Mouse (Mus musculus) kidney, postnatal 36 days (tissue): ENCODE data around the gene Gm3239.
"Not testable (repeated sequence)": the region's sequence is repeated elsewhere in the genome, so short reads cannot be mapped to it uniquely, and the experiment has no call there.

Source experiments
- DNase-seq, 2 experiments: peaks; one replicate each; pipeline ENCODE4 v3.0.0; 2021 to 2022; ENCODE audit warnings: mixed read lengths in 2 of 2

Gene Gm3239

DNA sequence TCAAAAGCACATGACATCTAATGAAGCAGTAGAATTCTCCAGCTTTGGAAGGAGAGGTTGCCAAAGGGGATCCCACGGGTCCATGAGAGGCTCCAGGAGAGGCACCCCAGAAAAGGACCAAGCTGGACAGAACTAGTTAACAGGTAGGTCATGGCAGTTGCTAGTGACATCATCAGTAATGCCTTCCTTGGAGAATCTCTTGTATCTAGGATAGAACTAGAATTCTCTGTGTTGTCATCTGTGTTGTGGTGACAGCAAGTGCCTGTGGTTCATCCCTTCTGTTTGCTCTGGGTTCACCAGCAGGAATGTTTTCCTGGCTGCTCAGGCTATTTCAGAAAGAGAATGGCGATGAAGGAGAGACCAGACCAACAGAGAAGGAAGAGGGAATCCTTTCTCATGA is at the start of gene Gm3239:
TSS of gene Gm3239 (plus strand) at position 301 of the 400 bp plus-strand sequence.
- DNase-seq: not testable (repeated sequence)

DNA sequence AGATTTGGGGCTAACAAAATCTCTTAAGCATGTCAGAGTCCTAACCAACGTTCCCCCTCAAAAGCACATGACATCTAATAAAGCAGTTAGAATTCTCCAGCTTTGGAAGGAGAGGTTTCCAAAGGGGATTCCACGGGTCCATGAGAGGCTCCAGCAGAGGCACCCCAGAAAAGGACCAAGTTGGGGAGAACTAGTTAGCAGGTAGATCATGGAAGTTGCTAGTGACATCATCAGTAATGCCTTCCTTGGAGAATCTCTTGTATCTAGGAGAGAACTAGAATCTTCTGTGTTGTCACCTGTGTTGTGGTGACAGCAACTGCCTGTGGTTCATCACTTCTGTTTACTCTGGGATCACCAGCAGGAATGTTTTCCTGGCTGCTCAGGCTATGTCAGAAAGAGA is 31.9 kb upstream of the Gm3239 start, which contains the start of gene Gm8159:
TSS of gene Gm8159 (plus strand) at position 301 of the 400 bp plus-strand sequence.
- not testable (repeated sequence) for DNase-seq

DNA sequence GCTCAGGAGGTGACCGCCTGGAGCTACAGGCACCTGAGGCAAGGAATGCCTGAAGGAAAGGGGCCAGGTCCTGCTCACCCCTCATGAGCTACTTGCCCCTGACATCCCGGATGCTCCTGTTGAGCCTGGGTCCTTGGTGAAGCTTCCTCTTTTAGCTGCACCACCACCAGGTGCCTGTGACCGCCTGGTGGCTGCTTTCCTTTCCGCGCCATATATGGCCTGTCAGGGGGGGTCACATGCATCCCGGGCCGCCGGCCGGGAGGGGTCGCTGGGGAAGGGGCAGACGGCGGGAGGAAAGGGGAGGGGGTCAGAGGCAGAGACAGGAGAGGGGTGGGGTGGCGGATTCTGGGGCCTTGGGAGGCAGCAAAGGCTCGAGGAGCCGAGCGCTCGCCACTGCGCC is 14.7 kb upstream of the Gm3239 start:
- DNase-seq: peak in 1 of 2 experiments; percentile 1

DNA sequence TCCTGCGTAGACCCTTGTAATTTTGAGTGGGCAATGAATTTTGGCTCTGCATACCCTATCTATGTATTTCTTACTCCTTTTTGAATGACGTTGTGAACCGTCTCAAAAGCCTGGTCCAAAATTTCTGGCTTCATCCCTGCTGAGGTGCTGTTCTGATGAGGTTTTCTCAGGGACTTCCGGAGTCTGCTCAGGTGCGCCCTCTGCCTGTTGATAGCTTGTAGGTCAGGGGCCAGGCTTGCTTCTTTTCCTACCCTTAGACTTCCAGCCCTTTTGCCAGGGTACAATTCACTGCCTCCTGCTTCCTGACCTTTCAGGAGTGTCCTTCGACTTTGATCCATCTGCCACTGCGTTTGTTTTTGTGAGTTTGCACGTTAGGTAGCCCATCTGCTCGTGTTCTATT is 13.7 kb upstream of the Gm3239 start:
- peak in 1 of 2 experiments; percentile 31 for DNase-seq

DNA sequence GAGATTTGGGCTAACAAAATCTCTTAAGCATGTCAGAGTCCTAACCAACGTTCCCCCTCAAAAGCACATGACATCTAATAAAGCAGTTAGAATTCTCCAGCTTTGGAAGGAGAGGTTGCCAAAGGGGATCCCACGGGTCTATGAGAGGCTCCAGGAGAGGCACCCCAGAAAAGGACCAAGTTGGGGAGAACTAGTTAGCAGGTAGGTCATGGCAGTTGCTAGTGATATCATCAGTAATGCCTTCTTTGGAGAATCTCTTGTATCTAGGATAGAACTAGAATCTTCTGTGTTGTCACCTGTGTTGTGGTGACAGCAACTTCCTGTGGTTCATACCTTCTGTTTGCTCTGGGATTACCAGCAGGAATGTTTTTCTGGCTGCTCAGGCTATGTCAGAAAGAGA is 44.9 kb downstream of the Gm3239 start, which contains the start of gene Gm7876:
TSS of gene Gm7876 (plus strand) at position 301 of the 400 bp plus-strand sequence.
- not testable (repeated sequence) for DNase-seq
